Mouse (Mus musculus): ENCODE data around the gene Ppip5k1.

The Ppip5k1 gene

DNA sequence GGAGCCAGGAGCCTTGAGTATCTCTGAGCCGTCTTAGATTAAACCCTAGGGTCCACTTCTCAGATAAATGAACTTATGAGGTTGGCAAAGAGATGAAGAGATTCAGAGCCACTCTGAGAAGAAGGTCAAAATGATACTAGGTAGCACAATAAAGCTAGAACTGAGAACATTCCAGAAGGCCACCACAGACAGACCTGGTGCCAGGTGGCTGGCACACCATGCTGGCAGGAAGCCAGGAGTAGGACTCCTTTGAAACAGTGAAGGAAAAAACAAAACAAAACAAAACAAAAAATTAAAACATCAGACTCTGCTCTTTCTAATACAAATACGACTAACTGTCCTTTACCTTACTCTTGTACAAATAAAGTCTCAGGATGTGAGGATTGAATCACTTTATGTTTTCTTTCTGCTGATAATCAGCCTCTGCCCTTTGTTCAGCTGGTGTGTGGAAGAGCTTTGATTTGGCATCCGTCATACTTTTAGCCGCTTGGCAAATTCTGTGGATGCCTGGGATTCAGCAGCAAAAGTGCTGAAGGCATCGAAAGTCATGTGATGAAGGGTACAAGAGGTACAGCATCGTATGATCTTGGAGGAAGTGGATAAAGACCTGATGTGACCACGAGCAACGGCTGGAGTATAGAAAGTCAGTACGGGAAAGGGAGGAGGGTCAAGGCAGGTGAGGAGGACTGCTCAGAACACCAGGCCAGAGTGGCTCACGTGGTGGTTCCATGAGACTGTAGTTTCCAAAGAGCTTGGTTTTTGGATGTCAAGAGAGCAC lies 31.3 kb downstream of the Ppip5k1 start:
- no peak for TF ChIP-seq GATA4 (IDR thresholded peaks at IDR 0.05; ENCODE audit: insufficient replicate concordance, low read length)

DNA sequence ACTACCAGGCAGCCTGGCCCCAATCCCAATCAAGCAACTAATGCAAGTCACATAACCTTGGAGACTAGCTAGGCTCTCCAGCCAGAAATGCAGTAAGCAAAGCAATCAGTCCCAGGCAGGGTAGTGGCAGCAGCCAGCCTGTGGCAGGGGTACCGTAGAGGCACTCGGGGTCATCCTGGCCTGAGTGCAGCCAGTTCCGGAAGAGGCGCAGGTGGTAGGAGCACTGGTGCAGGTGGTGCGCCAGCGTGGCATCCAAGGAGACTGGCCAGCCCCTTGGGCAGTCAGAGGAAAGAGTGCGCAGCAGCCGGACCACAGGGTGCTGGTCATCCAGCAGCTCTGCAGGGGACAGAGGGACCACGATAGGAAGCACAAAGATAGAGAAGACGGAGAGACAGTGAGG lies 32.2 kb downstream of the Ppip5k1 start:
- TF ChIP-seq GATA4 (IDR thresholded peaks at IDR 0.05; ENCODE audit: insufficient replicate concordance, low read length): no peak

DNA sequence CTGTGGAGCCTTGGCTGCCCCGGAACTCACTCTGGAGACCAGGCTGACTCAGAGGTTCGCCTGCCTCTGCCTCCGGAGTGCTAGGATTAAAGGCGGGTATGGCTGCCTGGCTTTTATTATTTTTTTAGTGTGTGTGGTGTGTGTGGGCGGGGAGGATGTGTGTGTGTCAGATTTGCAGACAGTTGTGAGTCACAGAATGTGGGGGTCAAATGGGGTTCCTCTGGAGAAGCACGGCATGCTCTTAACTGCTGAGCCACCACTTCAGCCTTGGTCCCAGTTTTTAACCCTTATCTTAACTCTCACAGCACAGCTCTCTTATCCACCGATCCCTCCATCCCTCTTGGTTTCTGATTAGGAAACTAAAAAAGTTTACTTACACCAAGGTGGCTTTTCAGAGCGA lies 38.9 kb downstream of the Ppip5k1 start:
- TF ChIP-seq GATA4 (IDR thresholded peaks at IDR 0.05; ENCODE audit: insufficient replicate concordance, low read length): no peak

DNA sequence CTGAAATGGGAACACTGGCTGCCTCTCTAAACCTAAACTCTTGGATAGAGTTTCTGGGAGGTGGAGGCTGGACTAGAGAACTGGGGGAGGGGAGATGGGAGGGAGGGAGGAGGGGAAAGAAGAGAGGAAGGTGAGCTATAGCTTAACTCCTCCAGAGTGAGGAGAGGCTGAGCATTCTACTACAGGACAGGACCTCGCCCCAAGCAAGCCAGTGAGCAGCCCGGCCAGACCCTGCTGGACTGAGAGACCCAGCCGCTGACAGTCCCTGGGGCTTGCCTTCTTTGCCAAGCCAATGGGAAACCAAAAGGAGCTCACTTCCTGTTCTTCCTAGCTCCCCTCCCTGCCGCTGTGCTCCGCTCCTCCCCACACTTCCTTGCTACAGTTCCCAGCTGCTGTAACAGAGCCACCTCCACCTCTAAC lies 46.2 kb downstream of the Ppip5k1 start:
- TF ChIP-seq GATA4 (IDR thresholded peaks at IDR 0.05; ENCODE audit: insufficient replicate concordance, low read length): no peak

DNA sequence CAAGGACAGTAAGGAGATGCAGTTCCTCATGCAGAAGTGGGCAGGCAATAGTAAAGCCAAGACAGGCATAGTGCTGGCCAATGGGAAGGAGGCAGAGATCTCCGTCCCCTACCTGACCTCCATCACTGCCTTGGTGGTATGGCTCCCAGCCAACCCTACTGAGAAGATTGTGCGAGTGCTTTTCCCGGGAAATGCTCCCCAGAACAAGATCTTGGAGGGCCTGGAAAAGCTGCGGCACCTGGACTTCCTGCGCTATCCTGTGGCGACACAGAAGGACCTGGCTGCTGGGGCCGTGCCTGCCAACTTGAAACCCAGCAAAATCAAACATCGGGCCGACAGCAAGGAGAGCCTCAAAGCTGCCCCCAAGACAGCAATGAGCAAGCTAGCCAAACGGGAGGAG lies 55.2 kb downstream of the Ppip5k1 start:
- TF ChIP-seq GATA4 (IDR thresholded peaks at IDR 0.05; ENCODE audit: insufficient replicate concordance, low read length): no peak

DNA sequence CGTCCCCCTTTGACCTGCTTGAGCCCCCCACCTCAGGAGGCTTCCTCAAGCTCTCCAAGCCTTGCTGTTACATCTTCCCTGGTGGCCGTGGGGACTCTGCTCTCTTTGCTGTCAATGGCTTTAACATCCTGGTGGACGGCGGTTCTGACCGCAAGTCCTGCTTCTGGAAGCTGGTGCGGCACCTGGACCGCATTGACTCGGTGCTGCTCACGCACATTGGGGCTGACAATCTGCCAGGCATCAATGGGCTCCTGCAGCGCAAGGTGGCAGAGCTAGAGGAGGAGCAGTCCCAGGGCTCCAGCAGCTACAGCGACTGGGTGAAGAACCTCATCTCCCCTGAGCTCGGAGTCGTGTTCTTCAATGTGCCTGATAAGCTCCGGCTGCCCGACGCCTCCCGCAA lies 55.7 kb downstream of the Ppip5k1 start:
- no peak for TF ChIP-seq GATA4 (IDR thresholded peaks at IDR 0.05; ENCODE audit: insufficient replicate concordance, low read length)

DNA sequence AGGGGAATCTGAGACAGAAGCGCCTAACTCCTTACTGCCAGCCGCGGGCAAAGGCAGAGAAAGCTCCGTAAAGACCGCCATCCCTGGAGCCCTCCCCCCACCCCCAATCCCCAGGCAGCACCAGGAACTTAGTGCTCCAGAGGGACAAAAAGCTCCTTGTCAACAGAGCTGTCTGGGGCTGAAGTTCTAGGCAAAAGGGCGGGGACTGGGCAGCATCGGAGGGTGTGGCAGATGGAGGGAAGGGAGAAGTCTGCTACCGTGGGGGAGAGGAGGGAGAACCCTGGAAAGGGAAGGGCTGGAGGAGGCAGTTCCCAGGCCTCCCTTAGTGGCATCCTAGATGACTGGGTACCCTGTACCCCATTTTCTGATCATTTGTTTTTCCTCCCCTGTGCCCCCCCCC lies 57.1 kb downstream of the Ppip5k1 start:
- no peak for TF ChIP-seq GATA4 (IDR thresholded peaks at IDR 0.05; ENCODE audit: insufficient replicate concordance, low read length)

DNA sequence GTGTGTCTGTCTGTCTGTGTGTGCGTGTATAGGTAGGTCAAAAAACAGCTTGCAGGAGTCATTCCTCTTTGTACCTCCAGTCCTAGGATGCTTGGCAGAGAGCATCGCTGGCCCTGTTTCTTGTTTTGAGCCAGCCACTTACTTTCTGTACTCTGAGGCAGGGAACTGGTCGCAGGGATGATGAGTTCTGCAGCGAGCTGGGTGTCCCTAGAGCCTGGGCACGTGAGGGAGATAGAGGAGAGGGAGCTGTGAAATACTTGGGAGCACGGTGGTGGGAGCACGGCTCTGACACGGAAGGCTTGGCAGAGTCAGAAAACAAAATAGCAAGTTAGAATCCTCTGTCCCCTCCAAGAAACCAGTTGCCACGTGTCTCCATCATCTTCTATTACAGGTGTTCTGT lies 57.5 kb downstream of the Ppip5k1 start:
- no peak for TF ChIP-seq GATA4 (IDR thresholded peaks at IDR 0.05; ENCODE audit: insufficient replicate concordance, low read length)

DNA sequence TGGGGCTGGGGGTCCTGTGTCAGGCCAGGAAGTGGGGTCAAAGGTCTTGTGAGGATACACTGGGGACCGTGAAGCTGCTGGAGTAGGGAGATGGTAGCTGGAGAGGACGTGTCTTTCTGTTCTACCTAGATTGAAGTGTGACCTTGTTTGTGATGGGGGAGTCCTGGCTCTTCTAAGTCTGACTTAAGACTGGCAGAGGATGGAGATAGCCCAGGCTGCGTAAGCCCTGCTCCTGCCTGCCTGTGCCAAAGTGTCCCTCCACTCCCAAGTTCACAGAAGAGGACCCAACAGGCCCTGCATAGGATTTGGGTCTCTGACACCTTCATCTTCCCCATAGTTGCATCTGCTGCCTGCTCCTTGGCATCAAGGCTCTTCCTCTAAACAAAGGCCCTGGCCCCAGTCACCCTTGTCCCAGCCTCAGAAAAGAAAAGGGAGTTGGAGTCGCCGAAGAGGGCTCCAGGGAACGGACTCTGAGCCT lies 58.4 kb downstream of the Ppip5k1 start:
- no peak for TF ChIP-seq GATA4 (IDR thresholded peaks at IDR 0.05; ENCODE audit: insufficient replicate concordance, low read length)

DNA sequence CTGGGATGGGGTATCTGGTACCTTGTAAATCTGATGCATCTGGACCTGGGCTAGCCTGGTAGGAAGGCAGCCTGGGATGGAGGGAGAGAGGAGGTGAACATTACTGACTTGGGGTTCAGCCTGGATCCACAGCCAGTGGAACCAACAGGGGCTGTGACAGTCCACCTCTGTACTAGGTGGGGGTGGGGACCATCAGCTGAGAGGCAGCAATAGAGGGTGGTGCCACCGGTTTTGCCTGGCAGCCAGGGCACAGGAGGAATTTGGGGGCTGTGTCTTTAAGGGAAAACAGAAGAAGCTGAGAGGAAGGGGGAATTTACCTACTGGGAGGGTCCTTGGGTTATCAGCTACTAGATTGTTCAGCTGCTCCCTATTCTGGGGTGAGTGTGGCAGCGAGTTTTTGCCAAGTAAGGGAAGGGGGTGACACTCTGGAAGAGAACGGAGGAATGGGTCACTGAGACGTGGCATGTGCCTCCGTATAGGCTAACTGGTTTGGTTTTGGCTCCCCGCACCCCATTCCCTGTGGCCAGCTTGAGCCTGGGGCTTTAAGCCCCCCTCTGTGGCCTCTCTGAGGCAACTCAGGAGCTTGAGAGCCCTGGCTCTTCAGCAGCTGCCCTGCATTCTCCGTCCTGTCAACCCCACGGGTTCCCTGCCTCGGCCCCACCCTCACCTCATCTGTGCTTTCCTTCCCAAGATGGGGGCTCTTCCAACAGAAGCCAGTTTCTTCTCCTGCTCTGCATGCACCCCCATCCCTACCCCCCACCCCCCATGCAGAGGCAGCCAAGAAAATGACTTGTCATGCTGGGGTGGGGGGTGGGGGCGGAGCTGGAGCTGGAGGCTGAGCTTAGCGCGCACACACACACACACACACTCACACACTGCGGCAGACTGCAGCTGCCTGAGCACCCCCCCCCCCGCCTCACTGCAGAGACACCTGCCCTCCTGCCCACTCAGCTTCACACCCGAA lies 59.3 kb downstream of the Ppip5k1 start:
- no peak for TF ChIP-seq GATA4 (IDR thresholded peaks at IDR 0.05; ENCODE audit: insufficient replicate concordance, low read length)

DNA sequence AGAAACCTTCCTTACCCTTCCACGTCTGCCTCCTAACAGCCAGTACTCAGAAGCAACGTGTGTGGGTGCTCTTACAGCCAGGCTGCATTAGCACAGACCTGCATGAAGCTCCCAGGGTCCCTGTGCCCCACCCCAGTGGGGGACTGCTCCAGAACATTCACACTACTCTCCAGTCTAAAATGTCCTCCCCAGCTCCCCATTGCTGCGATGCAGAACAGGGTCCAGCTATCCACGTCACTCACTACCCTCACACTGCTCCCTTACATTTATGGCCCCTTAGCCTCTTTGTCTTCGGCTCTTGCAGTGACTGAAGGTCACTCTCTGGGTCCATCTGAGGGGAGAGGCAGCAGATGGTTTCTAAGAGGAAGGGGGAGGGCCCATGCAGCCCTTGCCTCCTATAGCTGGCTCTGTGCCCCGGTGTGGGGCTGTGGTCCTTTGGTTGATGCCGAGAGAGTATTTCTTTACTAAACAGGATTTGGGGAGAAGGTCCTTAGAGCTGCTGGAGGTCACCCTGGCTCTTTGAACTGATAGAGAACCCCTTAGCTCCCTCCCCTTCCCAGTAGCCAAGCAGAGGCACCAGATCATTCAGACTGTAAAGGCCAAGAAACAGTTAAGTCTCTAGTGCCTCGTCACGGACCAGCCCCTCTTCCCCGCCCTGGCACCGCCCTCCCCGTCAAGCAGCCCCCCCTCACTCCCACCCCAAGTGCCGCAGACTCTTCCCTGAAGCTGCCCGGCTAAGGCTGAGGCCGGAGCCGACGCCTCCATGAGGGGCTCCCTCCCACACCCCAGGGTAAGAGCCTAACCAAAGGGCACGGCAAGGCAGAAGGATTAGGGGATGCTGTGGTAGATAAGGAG lies 60.2 kb downstream of the Ppip5k1 start:
- TF ChIP-seq GATA4 (IDR thresholded peaks at IDR 0.05; ENCODE audit: insufficient replicate concordance, low read length): no peak

DNA sequence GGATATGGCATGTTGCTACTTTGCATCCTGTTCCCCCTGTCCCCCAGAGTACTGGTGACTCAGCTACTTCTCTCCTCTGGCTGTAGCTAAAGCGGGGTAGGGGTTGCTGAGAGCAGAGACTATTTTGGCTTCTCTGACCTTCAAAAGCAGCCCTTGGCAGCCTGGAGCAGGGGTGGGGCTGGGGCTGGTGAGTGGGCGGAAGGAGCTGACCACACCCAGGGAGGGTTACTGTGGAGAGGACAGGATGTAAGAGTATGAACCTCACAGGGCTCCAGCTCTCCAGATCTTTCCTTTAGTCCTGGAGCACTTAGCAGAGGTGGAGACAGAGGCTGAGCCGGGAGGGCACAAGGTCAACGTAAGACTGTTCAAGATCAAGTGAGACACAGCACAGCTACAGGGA lies 61.0 kb downstream of the Ppip5k1 start:
- no peak for TF ChIP-seq GATA4 (IDR thresholded peaks at IDR 0.05; ENCODE audit: insufficient replicate concordance, low read length)

DNA sequence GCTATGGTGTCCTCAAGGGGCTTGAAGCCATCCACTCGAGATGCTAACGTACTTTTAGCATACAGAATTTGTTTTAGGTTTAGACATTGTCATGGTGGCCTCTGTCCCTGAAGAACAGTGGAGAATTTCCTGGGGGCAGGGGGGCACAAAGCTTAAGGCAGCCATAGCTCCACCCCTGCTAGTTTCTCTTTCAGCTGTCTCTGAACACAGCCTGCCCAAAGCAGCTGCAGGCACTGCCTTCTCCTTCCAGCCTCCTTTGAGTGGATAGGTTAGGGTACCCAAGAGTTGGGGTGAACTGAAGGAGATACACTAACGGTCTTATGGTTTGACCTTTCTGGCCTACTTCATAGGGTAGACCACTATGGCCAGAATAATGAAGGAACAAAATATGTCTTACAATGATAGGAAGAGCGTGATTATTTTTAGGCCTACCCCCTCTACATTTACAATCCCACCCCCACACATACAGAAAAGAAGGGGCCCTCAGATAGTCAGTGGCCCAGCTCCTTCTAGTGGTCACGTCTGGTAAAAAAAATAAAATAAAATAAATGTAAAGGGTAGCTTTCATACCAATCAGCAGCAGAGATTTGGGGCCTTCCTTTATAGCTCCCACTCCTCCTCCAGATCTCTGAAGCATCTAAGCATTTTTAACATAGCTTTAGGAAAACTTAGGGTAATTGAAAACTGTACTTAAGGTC lies 62.7 kb downstream of the Ppip5k1 start:
- no peak for TF ChIP-seq GATA4 (IDR thresholded peaks at IDR 0.05; ENCODE audit: insufficient replicate concordance, low read length)

DNA sequence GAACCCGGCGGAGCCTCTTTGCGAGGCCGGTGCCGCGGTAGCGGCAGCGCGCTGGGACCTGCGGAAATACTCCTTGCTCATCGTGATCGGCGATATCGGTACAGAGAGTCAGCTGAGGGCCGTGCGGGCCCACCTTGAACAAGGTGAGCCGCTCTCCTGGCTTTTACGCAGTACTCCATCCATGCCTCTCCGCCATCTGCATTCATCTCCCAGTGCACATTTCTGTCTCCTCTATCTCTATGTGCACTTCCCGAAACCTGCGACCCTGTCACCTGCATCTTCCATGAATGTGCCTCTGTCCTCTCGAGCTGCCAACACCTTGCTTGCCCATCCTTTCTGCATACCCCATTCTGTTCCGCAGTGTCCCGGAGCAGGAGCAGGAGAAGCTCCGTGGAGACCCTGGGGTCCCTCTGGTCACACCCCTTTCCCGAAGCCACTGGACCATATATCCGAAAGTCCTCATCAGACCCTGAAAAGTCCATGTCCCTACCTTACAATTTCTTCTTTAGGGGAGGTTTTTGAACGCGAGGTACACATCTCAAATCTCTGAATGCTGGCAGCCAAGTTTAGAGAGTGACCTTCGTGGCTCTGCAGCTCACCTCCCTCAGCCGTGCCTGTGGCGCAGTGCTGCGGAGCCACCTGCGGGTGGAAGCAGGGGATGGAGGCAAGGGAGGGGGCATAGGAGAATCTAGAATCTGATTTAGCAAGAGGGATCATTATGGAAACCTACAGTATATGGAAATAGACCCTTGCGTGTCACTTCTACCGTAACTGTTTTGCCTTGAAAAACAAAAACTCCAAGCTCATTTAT lies 65.3 kb downstream of the Ppip5k1 start:
- TF ChIP-seq GATA4 (IDR thresholded peaks at IDR 0.05; ENCODE audit: insufficient replicate concordance, low read length): no peak

All from liver, adult (tissue).